Mouse (Mus musculus): ENCODE results near the gene Olfr149.
"Not testable (repeated sequence)": the region's sequence is repeated elsewhere in the genome, so short reads cannot be mapped to it uniquely, and the experiment has no call there.

Olfr149 gene

DNA sequence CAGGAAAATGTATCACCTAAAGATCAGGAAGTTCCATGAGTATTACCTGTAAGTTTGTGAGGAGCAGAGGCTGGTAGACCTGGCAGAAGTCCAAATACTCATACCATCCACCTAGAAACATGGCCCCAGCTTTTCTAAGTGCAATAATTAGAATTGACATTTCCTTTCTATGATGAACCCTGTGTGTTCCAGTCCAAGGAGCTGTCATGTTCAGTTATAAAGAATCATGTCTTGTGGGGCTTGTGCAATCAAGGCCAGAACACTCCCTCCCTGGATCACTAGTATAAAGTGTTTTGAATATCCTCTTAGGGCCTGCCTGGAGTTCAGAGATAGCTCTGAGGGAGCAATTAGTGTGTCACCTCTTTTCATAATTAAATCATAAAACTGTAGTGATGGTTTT, at the start of gene Olfr149:
Gene Olfr149 (minus strand): TSS at position 101 of the 400 bp plus-strand sequence.
- no peak for DNase-seq (ENCODE audit: low spot score)

DNA sequence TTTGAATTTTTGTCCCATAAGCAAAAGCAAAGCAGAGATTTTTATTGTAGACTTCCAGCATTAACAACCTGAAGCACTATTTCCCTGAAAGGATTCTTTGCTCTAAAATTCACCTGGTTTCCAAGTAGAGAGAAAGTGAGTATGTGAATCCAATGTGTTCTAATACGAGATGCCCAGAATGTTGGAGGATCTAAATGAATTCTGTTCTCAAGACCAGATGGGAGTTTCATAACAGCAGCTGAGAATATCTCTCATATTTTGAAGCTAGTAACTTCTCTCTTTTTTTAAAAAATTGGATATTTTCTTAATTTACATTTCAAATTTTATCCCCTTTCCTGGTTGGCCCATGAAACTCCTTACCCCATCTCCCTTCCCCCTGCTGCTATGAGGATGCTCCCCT, 39.5 kb upstream of the Olfr149 start:
- no peak for DNase-seq (ENCODE audit: low spot score)

DNA sequence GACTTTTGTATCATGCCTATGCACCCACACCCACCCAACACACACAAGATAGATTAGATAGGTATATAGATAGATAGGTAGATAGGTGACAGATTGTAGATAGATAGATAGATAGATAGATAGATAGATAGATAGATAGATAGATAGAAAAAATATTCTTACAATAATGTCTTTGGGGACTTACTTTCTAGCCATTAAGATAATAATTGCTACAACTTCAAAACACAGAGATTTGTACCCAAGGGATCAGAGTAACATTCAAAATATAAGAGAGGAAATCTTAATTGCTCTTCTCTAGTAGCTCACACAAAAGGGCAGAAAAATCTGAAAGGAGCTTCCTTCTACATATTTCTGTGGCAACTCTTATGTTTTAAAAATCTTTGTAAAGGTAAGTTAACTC, 39.0 kb upstream of the Olfr149 start, which contains the start of gene Olfr967:
Gene Olfr967 (plus strand): TSS at position 301 of the 400 bp plus-strand sequence.
- no peak for DNase-seq (ENCODE audit: low spot score)

DNA sequence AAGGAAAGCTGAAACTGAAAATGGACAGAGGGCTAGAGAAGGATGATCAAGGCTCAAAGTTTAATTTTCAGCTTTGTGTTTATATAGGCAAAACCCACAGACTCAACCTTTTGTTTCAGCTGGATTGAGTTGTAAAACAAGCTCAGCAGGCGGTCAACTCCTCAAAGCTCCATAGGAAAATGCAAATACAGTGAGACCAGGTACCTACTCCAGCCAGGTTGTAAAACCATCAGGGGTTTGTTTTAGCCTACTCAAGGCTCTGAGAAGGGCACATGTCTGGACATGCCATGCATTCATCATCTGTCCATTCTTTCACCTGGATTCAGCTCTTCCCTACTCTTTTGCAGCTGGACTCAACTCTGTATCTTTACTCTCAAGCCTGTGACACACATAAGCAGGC, 33.8 kb upstream of the Olfr149 start:
- no peak for DNase-seq (ENCODE audit: low spot score)

GRCm38 (mm10) chr9:39730678-39731077, 23.8 kb upstream of the Olfr149 start, which contains the start of gene Olfr150:
Gene Olfr150 (plus strand): TSS chr9:39730978.
- no peak for DNase-seq (ENCODE audit: low spot score)

DNA sequence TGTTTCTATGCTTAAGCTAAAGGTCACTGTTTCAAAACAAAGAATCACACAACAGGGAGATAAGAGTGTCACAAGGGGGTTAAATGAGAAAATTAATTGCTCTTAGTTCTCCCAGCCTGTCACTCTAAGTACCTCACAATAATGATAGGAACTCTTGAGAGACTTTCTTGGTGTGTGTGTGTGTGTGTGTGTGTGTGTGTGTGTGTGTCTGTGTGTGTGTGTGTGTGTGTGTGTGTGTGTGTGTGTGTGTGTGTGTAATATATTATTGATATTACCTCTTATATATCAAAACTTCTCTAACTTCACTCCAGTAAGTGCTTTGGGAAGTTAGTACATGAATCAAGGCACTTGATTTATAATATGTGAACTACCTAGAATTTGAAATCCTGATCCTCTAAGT, 4.1 kb upstream of the Olfr149 start, which contains the start of gene Olfr965:
Gene Olfr965 (plus strand): TSS at position 301 of the 400 bp plus-strand sequence.
- no peak for DNase-seq (ENCODE audit: low spot score)

- DNase-seq (ENCODE audit: low spot score) = no peak
These were observed 2.0 kb upstream of the Olfr149 start for GRCm38 (mm10) chr9:39708958-39709357.

GRCm38 (mm10) chr9:39701123-39701522, 5.8 kb downstream of the Olfr149 start:
- DNase-seq (ENCODE audit: low spot score) = not testable (repeated sequence)

- no peak for DNase-seq (ENCODE audit: low spot score)
These were observed 27.6 kb downstream of the Olfr149 start for GRCm38 (mm10) chr9:39679280-39679679.

DNA sequence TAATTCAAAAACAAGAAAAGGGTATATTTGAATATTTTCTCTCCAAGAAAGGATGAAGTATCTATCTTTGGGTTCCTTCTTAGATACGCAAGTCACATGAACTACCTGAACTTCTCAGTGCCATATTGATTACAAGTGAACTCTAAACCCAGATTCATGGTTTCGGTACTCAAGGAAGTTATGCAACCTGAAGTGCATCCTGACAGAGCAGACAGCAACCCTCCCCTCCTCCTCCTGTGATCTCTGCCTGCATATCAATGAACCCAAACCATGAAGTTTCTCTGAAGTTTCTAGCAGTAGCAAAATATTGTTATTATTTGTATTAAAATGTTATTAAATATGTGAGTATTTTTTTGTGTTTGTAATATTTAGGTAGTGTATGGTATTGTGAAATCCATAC, 28.4 kb downstream of the Olfr149 start:
- DNase-seq (ENCODE audit: low spot score) = no peak

DNA sequence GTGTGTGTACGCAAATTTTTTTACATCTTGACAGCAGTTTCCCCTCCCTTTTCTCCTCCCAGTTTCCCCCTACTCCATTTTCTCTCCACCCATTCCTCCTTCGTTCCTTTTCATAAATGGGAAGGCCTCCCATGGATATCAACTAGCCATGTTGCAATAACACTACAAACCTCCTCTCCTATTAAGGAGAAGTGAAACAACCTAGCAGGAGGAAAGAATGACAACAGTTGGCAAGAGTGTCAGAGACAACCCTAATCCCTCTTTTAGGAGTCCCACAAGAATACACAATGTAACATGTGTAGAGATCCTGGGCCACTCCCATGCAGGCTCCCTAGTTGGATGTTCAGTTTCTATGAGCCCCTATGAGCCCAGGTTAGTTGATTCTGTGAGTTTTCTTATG, 32.1 kb downstream of the Olfr149 start:
- DNase-seq (ENCODE audit: low spot score) = no peak

- DNase-seq (ENCODE audit: low spot score) = no peak
These were observed 37.2 kb downstream of the Olfr149 start for GRCm38 (mm10) chr9:39669723-39670122.

DNA sequence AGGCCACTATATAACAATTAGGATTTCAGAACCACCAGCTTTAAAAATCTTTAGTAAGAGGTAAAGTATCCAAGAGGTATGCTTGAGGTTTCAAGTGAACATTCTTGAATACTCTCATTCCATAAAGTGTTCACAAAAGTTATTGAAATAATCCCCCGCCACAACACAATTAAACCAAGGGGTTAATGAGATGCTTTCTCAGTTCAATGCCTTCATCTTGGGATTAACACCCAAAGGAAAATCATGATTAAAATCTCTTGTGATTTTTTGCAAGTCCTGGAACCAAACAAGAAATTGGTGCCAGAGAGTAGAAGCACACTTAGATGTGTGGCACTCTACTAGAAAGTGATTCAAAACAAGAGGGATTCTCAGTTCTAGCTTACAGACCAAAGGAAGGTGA, 40.0 kb downstream of the Olfr149 start, which contains the start of gene Olfr963:
Gene Olfr963 (plus strand): TSS at position 301 of the 400 bp plus-strand sequence.
- no peak for DNase-seq (ENCODE audit: low spot score)

DNA sequence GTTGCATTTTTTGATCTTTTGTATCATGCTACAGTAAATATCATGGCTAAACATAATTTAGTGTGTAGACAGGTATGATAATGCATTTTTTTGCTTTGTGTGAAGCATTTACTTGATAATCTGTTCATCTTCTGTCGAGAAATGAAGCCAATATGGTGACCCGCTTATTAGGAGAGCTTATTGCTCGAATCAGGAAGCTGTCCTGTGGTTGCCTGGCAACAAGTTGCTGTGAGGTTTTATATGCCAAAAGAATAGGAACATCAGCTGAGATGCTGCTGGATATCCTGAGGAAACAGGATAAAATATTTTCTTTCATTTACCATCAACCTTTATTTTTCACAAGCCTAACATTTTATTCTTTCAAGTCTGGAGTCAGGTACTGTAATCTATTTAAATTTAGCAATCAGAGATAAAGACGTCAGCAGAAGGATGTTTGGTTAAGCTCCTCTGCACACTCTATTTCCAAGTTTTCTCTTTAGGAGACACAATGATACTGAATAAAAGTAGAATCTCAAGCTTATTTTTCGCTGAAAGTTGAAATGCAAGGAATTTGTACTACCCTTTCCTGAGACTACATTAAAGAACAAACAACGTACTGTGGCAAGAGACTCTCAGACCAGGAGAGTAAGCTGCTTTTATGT, 52.0 kb downstream of the Olfr149 start:
- DNase-seq (ENCODE audit: low spot score) = no peak
